Mouse (Mus musculus): ENCODE results near the gene Adamtsl1.

DNA sequence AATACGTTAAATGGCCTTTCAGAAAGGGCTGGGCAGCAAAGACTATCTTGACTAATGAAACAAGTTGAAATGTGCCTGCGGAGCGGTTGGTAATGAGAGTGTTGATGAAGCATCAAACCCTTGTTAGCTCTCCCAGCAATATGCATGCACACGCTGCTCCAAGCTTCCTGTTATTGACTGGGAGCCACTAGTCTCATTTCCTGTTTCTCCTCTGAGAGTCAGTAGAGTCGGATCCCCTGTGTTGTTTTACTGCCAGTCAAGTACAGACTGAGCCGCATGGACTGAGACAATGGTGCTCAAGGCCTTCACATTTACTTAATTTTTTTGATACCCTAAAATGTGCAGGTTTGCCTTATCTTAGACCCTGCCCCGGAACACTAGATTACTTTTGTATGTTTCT lies 77.1 kb downstream of the Adamtsl1 start:
- no peak for TF ChIP-seq MAFK (IDR thresholded peaks at IDR 0.05; ENCODE audit: insufficient read depth, low read depth, low read length)
- no peak for TF ChIP-seq HCFC1 (IDR thresholded peaks at IDR 0.05; ENCODE audit: borderline replicate concordance, insufficient read depth, low read length)

All from ES-E14 (cell line).